Mouse (Mus musculus) Patski (cell line): ENCODE measurements around the gene Ltbr. TPM values are rescaled to one million over a fixed set of nuclear protein-coding genes. Genes with fewer than 3 reads are reported as not detected.

Source experiments
- ATAC-seq: fragments of 100-300 bp; one replicate; pipeline ENCODE4 v1.8.0; 2021
- CTCF ChIA-PET: fragments of 350-600 bp; sonication (Branson Sonifier 250); formaldehyde crosslinking; loops from one replicate; lab custom pipeline; 2022; ENCODE audit warnings: inconsistent platforms; lab: Charles Lee
- POLR2A ChIA-PET: fragments of 350-600 bp; sonication (Branson Sonifier 250); formaldehyde crosslinking; loops from one replicate; lab custom pipeline; 2022; ENCODE audit warnings: antibody characterized with exemption, inconsistent platforms; lab: Charles Lee
- DNase-seq: peaks from one replicate; pipeline ENCODE4 v3.0.0-alpha.2; 2011; ENCODE audit warnings: low read depth, low spot score
- H3K27me3 ChIP-seq: fragments of 371-371 bp; one replicate; pipeline ENCODE4 v1.5.1; 2021
- CTCF ChIP-seq: fragments of 100-300 bp; IDR thresholded peaks from one replicate; pipeline ENCODE4 v1.5.1; 2021
- in situ Hi-C: fragments of 300-500 bp; cut with MboI; formaldehyde crosslinking; loops from 3 replicates; pipeline ENCODE4 v1.11.1; 2018; ENCODE audit warnings: low pct_unique_long_range_greater_than_20kb, mixed read lengths
- polyA plus RNA-seq: library from polyadenylated mRNA; unstranded; gene quantifications from one replicate; pipeline ENCODE4 v1.2.3, GENCODE M21; 2021

Ltbr gene
- polyA plus RNA-seq: 164 TPM

- peak; percentile 85 for ATAC-seq
- H3K27me3 ChIP-seq: no peaks in the 10 kb centered on the region
- CTCF ChIA-PET: interaction anchor here (0.7 to 2.0 kb wide), 3 partner anchors 14 to 52 kb away, joined by 3 to 5 read pairs (median 4); no protein-coding TSS in a partner anchor
- POLR2A ChIA-PET: interaction anchor here (0.9 to 2.8 kb wide), 4 partner anchors 15 to 90 kb away, joined by 3 to 15 read pairs (median 3); partner anchors contain the start of gene Tnfrsf1a
- in situ Hi-C loops: no loop called here
- no peak for DNase-seq
- TF ChIP-seq CTCF: no peak
Observed at GRCm38 (mm10) chr6:125313546-125314230, at the start of gene Ltbr. Gene Ltbr, minus strand, starts transcription at chr6:125313885.

GRCm38 (mm10) chr6:125363021-125363420, 49.3 kb upstream of the Ltbr start:
- no peak for TF ChIP-seq CTCF
- CTCF ChIA-PET: no interaction called here
- DNase-seq (no peak), ATAC-seq (no peak)
- H3K27me3 ChIP-seq: no peaks in the 10 kb centered on the region
- POLR2A ChIA-PET: interaction anchor here (1.1 to 2.0 kb wide), 3 partner anchors 8 to 53 kb away, joined by 4 to 8 read pairs (median 4); no protein-coding TSS in a partner anchor
- in situ Hi-C loops: loop anchor here (10.0 kb wide), 1 partner anchor 52 kb away; no protein-coding TSS in a partner anchor

GRCm38 (mm10) chr6:125361467-125362291, 48.0 kb upstream of the Ltbr start:
- no peak for TF ChIP-seq CTCF
- no peaks in the 10 kb centered on the region for H3K27me3 ChIP-seq
- ChIA-PET CTCF (interaction anchor here (0.9 to 1.2 kb wide), 2 partner anchors 9 to 86 kb away, joined by 3 read pairs; no protein-coding TSS in a partner anchor), POLR2A (no interaction called here)
- in situ Hi-C loops: loop anchor here (10.0 kb wide), 1 partner anchor 53 kb away; no protein-coding TSS in a partner anchor
- DNase-seq (no peak), ATAC-seq (no peak)

DNA sequence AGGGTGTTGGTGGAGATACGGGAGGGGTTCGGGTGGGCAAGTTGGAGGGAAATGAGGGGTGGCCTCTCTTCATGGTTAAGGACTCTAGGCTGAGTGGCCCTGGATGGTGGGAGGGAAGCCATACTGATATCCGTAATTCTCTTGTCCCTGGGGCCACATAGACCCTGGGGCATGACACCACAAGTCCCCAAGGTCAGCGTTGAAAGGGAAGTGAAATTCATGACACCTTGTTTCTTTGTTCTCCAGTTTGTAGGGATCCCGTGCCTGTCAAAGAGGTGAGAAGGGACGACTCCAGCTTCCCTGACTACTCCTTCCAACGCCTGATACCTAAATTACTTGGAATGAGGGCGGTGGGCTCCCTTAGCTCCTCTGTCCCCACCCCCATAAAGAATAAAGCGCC, 47.2 kb upstream of the Ltbr start:
- CTCF ChIA-PET: interaction anchor here (1.5 kb wide), 1 partner anchor 10 kb away, joined by 3 read pairs; no protein-coding TSS in a partner anchor
- no peak for TF ChIP-seq CTCF
- POLR2A ChIA-PET: no interaction called here
- ATAC-seq: no peak
- no peaks in the 10 kb centered on the region for H3K27me3 ChIP-seq
- DNase-seq: no peak
- in situ Hi-C loops: loop anchor here (10.0 kb wide), 1 partner anchor 54 kb away; no protein-coding TSS in a partner anchor

DNA sequence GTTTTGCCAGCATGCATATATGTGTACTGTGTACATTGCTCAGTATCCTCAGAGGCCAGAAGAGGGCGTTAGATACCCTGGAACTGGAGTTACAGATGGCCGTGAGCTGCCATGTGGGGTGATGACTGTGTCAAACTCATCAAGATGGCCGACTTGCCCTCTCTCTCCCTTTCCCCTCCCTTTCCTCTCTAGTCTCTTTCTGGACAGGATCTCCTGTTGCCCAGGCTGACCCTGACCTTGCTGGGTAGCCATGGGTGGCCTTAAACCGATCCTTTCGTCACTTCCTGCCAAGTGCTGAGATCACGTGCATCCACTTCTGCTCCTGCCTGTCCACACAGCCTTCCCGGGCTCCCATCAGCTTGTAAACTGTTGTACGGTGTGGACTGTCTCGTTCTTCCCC, 46.3 kb upstream of the Ltbr start:
- H3K27me3 ChIP-seq: no peaks in the 10 kb centered on the region
- TF ChIP-seq CTCF: no peak
- DNase-seq (no peak), ATAC-seq (no peak)
- in situ Hi-C loops: loop anchor here (5.0 to 10.0 kb wide), 3 partner anchors 55 to 225 kb away; partner anchors contain the start of gene Nop2
- CTCF ChIA-PET: interaction anchor here (1.5 to 1.9 kb wide), 2 partner anchors 11 to 85 kb away, joined by 3 to 11 read pairs; no protein-coding TSS in a partner anchor
- POLR2A ChIA-PET: no interaction called here

DNA sequence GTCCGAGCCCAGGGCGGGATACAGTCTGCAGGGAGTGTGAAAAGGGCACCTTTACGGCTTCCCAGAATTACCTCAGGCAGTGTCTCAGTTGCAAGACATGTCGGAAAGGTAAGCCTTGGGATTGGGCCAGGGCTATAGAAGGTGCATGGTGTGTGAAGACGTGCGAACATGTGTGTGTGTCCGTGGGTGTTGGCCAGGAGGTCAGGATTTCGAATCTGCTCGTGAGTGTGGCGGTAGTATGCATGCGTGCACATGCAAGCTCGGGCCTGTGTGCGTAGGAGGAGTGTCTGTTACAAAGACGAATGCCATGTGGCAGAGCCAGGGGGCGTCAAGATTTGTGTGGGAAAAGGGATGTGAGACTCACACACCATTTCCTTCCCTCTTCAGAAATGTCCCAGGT, 43.6 kb upstream of the Ltbr start:
- ChIA-PET CTCF (interaction anchor here (1.5 kb wide), 1 partner anchor 83 kb away, joined by 3 read pairs; no protein-coding TSS in a partner anchor), POLR2A (no interaction called here)
- DNase-seq: no peak
- ATAC-seq: no peak
- no peaks in the 10 kb centered on the region for H3K27me3 ChIP-seq
- TF ChIP-seq CTCF: no peak
- in situ Hi-C loops: loop anchor here (5.0 to 10.0 kb wide), 2 partner anchors 75 to 223 kb away; partner anchors contain the start of gene Nop2

DNA sequence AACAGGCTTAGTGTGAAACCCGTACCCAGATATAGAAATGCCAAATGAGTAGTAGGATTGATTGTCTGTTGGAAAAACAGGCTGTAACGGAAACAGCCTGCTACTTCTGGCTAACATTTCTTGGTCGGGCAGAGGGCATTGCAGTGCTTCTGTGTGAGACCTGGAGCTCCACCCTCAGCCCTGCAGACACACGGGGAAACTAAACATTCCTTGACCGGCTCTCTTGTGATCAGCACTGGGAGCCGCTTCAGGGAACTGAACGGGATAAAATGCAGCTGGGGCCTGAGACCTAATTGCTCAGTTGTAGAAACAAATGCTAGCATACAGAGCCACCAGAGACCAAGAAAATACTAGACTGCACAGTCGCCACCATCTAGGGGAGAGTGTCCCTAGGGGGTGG, 42.6 kb upstream of the Ltbr start:
- no peaks in the 10 kb centered on the region for H3K27me3 ChIP-seq
- CTCF ChIA-PET: interaction anchor here (1.1 to 1.5 kb wide), 2 partner anchors 55 to 81 kb away, joined by 3 read pairs; no protein-coding TSS in a partner anchor
- DNase-seq (no peak), ATAC-seq (no peak)
- in situ Hi-C loops: loop anchor here (5.0 to 10.0 kb wide), 2 partner anchors 74 to 221 kb away; partner anchors contain the start of gene Nop2
- TF ChIP-seq CTCF: no peak
- POLR2A ChIA-PET: no interaction called here

DNA sequence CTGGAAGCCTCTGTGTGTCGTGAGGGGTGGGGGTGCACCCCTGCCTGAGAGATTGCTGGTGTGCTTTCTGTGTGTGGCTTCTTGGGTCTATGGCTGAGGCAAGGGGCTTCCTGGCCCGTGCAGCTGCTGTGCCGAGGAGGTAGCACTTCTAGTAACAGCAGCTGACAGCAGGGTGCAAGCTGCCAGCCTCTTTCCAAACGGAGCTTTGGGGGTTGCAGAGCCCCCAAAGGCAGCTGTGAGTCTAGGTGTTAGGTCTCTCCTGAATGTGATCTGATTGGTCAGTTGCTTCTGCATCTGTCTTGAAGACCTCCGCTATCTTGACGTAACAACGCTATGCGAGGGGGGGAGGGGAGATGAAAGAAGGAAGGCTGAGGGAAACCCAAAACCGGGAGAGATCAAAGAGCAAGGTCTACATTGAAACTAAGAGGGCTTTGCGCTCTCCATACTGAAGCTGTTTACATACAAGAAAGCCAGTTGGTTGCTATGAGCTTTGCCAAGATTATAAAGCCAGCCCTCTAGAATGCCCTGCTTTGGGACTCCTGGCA, 41.6 kb upstream of the Ltbr start:
- POLR2A ChIA-PET: interaction anchor here (2.0 kb wide), 1 partner anchor 9 kb away, joined by 8 read pairs; no protein-coding TSS in a partner anchor
- H3K27me3 ChIP-seq: no peaks in the 10 kb centered on the region
- in situ Hi-C loops: loop anchor here (5.0 to 10.0 kb wide), 2 partner anchors 73 to 220 kb away; partner anchors contain the start of gene Nop2
- TF ChIP-seq CTCF: no peak
- ATAC-seq (peak; percentile 7), DNase-seq (no peak)
- CTCF ChIA-PET: interaction anchor here (1.5 to 1.9 kb wide), 2 partner anchors 10 to 80 kb away, joined by 4 to 6 read pairs; no protein-coding TSS in a partner anchor

DNA sequence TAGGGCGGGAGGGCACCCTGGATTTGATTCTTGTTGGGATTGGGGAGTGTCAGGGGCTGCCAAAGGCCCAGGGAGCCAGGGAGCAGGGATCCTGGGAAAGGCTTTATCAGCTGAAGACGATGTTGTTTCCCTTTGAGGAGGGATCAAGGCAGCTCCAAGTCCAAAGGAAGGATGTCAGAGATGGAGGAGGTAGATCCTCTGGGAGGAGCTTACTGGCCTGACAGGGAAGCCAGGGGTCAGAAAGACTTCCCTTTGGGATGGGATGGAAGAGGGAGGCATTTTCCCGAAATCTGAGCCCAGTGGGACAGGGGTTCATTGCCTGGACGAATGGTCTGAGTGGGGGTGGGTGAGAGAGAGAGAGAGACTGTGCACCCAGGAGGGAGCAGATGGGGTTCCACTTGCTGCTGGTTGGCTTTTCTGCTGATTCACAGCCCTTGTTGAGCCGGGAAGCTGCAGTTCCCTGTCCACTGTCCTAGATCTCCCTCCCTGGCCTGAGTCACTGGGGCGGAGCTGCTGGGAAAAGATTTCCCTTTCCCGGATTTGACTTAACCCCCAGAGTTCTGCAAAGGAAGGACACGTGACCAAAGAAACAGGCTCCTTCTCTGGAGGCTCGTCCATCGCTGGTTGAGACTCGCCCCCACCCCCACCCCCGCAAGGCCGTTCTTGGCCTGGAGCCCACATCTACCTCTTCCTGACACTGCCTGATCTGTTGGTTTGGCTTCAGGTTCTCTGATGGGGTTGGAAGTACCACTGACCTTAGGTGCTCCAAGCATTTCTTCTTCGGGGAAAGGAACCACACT, 40.9 kb upstream of the Ltbr start:
- ChIA-PET CTCF (interaction anchor here (1.5 to 1.9 kb wide), 2 partner anchors 11 to 79 kb away, joined by 4 to 6 read pairs; no protein-coding TSS in a partner anchor), POLR2A (interaction anchor here (2.0 kb wide), 1 partner anchor 10 kb away, joined by 8 read pairs; no protein-coding TSS in a partner anchor)
- H3K27me3 ChIP-seq: no peaks in the 10 kb centered on the region
- DNase-seq (peak; percentile 68), ATAC-seq (peak; percentile 81)
- TF ChIP-seq CTCF: no peak
- in situ Hi-C loops: loop anchor here (5.0 to 10.0 kb wide), 2 partner anchors 72 to 220 kb away; partner anchors contain the start of gene Nop2
